In genomic region chr19:4257897-4258252, GRCm38 (mm10) we compare ENCODE assay signal across 8 mouse cellular contexts. TPM values are rescaled to one million over a fixed set of nuclear protein-coding genes. Genes with fewer than 3 reads are reported as not detected.
DNase-seq lines count a peak whose midpoint lies in the region; ATAC-seq and TF ChIP-seq lines count a peak whose summit lies in the region.

No protein-coding gene starts in this region.

- H3K4me1 ChIP-seq in kidney, postnatal 0 days (replicated peaks; ENCODE audit: insufficient read depth, low read length) = no peaks in the 10 kb centered on the region
- peaks cover 2% of the 10 kb centered on the region; the same call in 1 of the 2 replicates for H3K4me1 ChIP-seq in embryonic facial prominence, embryonic 11.5 days (ENCODE audit: control insufficient read depth, insufficient read depth, low read length)
- no peaks in the 10 kb centered on the region for H3K4me1 ChIP-seq in hindbrain, postnatal 0 days (ENCODE audit: insufficient read depth, low read length)
- peaks cover 2% of the 10 kb centered on the region; the same call in 1 of the 2 replicates for H3K4me1 ChIP-seq in midbrain, embryonic 16.5 days (ENCODE audit: control insufficient read depth, insufficient read depth, low read length)

- TF ChIP-seq CTCF in kidney, postnatal 0 days (IDR thresholded peaks at IDR 0.05; ENCODE audit: low read depth) = no peak; the same call in 1 of the 2 replicates
- no peak for TF ChIP-seq CTCF in hindbrain, postnatal 0 days (IDR thresholded peaks at IDR 0.05; ENCODE audit: low read depth)

- 18% methylated on average over 12 of the region's 12 CpGs for WGBS in kidney, postnatal 0 days
- 19% methylated on average over 12 of the region's 12 CpGs for WGBS in embryonic facial prominence, embryonic 11.5 days
- 14% methylated on average over 12 of the region's 12 CpGs for WGBS in hindbrain, postnatal 0 days
- WGBS in midbrain, embryonic 16.5 days = 18% methylated on average over 12 of the region's 12 CpGs

- no peak for DNase-seq in kidney, postnatal 0 days (ENCODE audit: low spot score)
- no peak for DNase-seq in kidney, postnatal 36 days
- DNase-seq in embryonic facial prominence, embryonic 11.5 days (ENCODE audit: low spot score) = no peak
- no peak for DNase-seq in hindbrain, postnatal 0 days (ENCODE audit: low spot score)
- no peak for DNase-seq in layer of hippocampus, adult 9-10 months (ENCODE audit: low spot score)
- DNase-seq in cerebellum, adult 9-11 months = no peak
- DNase-seq in layer of hippocampus, adult 11-12 months (ENCODE audit: low spot score) = no peak

- H3K36me3 ChIP-seq in kidney, postnatal 0 days (ENCODE audit: insufficient read depth, low read length) = no peaks in the 10 kb centered on the region
- H3K36me3 ChIP-seq in embryonic facial prominence, embryonic 11.5 days (replicated peaks; ENCODE audit: control insufficient read depth, insufficient read depth, low read depth, low read length) = no peaks in the 10 kb centered on the region
- no peaks in the 10 kb centered on the region for H3K36me3 ChIP-seq in hindbrain, postnatal 0 days (ENCODE audit: insufficient read depth, low read length)
- no peaks in the 10 kb centered on the region for H3K36me3 ChIP-seq in midbrain, embryonic 16.5 days (ENCODE audit: control insufficient read depth, insufficient read depth, low read length)

- H3K27me3 ChIP-seq in kidney, postnatal 0 days (ENCODE audit: insufficient read depth, low read length) = no peaks in the 10 kb centered on the region
- no peaks in the 10 kb centered on the region for H3K27me3 ChIP-seq in embryonic facial prominence, embryonic 11.5 days (ENCODE audit: control insufficient read depth, insufficient read depth, low read length)
- no peaks in the 10 kb centered on the region for H3K27me3 ChIP-seq in hindbrain, postnatal 0 days (ENCODE audit: insufficient read depth, low read length)
- no peaks in the 10 kb centered on the region for H3K27me3 ChIP-seq in midbrain, embryonic 16.5 days (ENCODE audit: control insufficient read depth, insufficient read depth, low read depth, low read length)

- H3K9ac ChIP-seq in kidney, postnatal 0 days (ENCODE audit: low read depth, low read length) = peak overlapping the region; percentile 44
- H3K9ac ChIP-seq in embryonic facial prominence, embryonic 11.5 days (replicated peaks; ENCODE audit: low read length) = peak overlapping the region; percentile 66
- H3K9ac ChIP-seq in hindbrain, postnatal 0 days (replicated peaks; ENCODE audit: low read length) = peak overlapping the region; percentile 47
- H3K9ac ChIP-seq in midbrain, embryonic 16.5 days (ENCODE audit: low read depth, low read length) = peak overlapping the region; percentile 40

- no peak overlapping the region; the same call in 1 of the 2 replicates for H3K4me3 ChIP-seq in kidney, postnatal 0 days (replicated peaks; ENCODE audit: low read depth, low read length)
- H3K4me3 ChIP-seq in embryonic facial prominence, embryonic 11.5 days (ENCODE audit: low read depth, low read length) = peak overlapping the region; percentile 64
- H3K4me3 ChIP-seq in hindbrain, postnatal 0 days (ENCODE audit: low read length) = peak overlapping the region; percentile 69
- peak overlapping the region; percentile 66 for H3K4me3 ChIP-seq in midbrain, embryonic 16.5 days (ENCODE audit: low read depth, low read length)

- no peaks in the 10 kb centered on the region for H3K9me3 ChIP-seq in kidney, postnatal 0 days (replicated peaks; ENCODE audit: low read length)
- H3K9me3 ChIP-seq in embryonic facial prominence, embryonic 11.5 days (replicated peaks; ENCODE audit: control insufficient read depth, low read length) = no peaks in the 10 kb centered on the region
- H3K9me3 ChIP-seq in hindbrain, postnatal 0 days (ENCODE audit: low read length) = no peaks in the 10 kb centered on the region
- no peaks in the 10 kb centered on the region for H3K9me3 ChIP-seq in midbrain, embryonic 16.5 days (replicated peaks; ENCODE audit: control insufficient read depth, low read length, poor library complexity, severe bottlenecking)

- peak overlapping the region; percentile 91 for H3K4me2 ChIP-seq in kidney, postnatal 0 days (ENCODE audit: low read length)
- H3K4me2 ChIP-seq in embryonic facial prominence, embryonic 11.5 days (ENCODE audit: low read depth, low read length) = peak overlapping the region; percentile 48
- peak overlapping the region; percentile 94 for H3K4me2 ChIP-seq in hindbrain, postnatal 0 days (ENCODE audit: low read depth, low read length)
- H3K4me2 ChIP-seq in midbrain, embryonic 16.5 days (ENCODE audit: low read length) = peak overlapping the region; percentile 91

- H3K27ac ChIP-seq in kidney, postnatal 0 days = 0 out of 2 replicates have a peak overlapping the region, but pooled peaks have one; percentile 31
- H3K27ac ChIP-seq in embryonic facial prominence, embryonic 11.5 days (replicated peaks; ENCODE audit: low read depth, low read length) = no peak overlapping the region
- H3K27ac ChIP-seq in hindbrain, postnatal 0 days = 0 out of 2 replicates have a peak overlapping the region, but pooled peaks have one; percentile 26
- no peak overlapping the region for H3K27ac ChIP-seq in midbrain, embryonic 16.5 days (ENCODE audit: low read length)

- ATAC-seq in kidney, postnatal 0 days (replicated peaks; ENCODE audit: low FRiP score, low read depth) = peak; percentile 4; the same call in 1 of the 2 replicates
- no peak; the same call in 1 of the 2 replicates for ATAC-seq in embryonic facial prominence, embryonic 11.5 days (replicated peaks; ENCODE audit: insufficient number of reproducible peaks, low FRiP score, low TSS enrichment, low read depth)
- peak; percentile 60 for ATAC-seq in hindbrain, postnatal 0 days
- no peak for ATAC-seq in midbrain, embryonic 16.5 days

RNA-seq across cellular contexts. Expression of gene Ssh3, which starts 11.1 kb away (rescaled TPM):
- 15.6 and 18.8 TPM in 2 replicates for polyA plus RNA-seq in kidney, postnatal 0 days (2015; fragmentation: Nextera tagmentation; extraction: Ambion mirVana)
- 2.7 and 4.8 TPM in 2 replicates for polyA plus RNA-seq in embryonic facial prominence, embryonic 11.5 days (2014; fragmentation: Nextera tagmentation; extraction: Ambion mirVana)
- 64.6 and 69.6 TPM in 2 replicates for total RNA-seq in hindbrain, postnatal 0 days (2014; rRNA removed)
- polyA plus RNA-seq in hindbrain, postnatal 0 days (2015; fragmentation: Nextera tagmentation; extraction: Ambion mirVana) = 18.9 and 21.8 TPM in 2 replicates
- 14.7 and 19.6 TPM in 2 replicates for polyA plus RNA-seq in midbrain, embryonic 16.5 days (2015; fragmentation: Nextera tagmentation; extraction: Ambion mirVana)

RNA-seq across cellular contexts. Expression of gene Ankrd13d, which starts 25.1 kb away (rescaled TPM):
- polyA plus RNA-seq in kidney, postnatal 0 days (2015; fragmentation: Nextera tagmentation; extraction: Ambion mirVana) = 3.9 and 5.4 TPM in 2 replicates
- polyA plus RNA-seq in embryonic facial prominence, embryonic 11.5 days (2014; fragmentation: Nextera tagmentation; extraction: Ambion mirVana) = 5.6 and 6.4 TPM in 2 replicates
- total RNA-seq in hindbrain, postnatal 0 days (2014; rRNA removed) = 97.2 and 121 TPM in 2 replicates
- polyA plus RNA-seq in hindbrain, postnatal 0 days (2015; fragmentation: Nextera tagmentation; extraction: Ambion mirVana) = 70.9 and 71.5 TPM in 2 replicates
- polyA plus RNA-seq in midbrain, embryonic 16.5 days (2015; fragmentation: Nextera tagmentation; extraction: Ambion mirVana) = 55.6 and 65.7 TPM in 2 replicates

RNA-seq across cellular contexts. Expression of gene Pold4, which starts 26.2 kb away (rescaled TPM):
- polyA plus RNA-seq in kidney, postnatal 0 days (2015; fragmentation: Nextera tagmentation; extraction: Ambion mirVana) = 40.9 and 43.6 TPM in 2 replicates
- polyA plus RNA-seq in embryonic facial prominence, embryonic 11.5 days (2014; fragmentation: Nextera tagmentation; extraction: Ambion mirVana) = 12.7 and 13.0 TPM in 2 replicates
- 28.1 and 28.7 TPM in 2 replicates for total RNA-seq in hindbrain, postnatal 0 days (2014; rRNA removed)
- 24.5 and 26.2 TPM in 2 replicates for polyA plus RNA-seq in hindbrain, postnatal 0 days (2015; fragmentation: Nextera tagmentation; extraction: Ambion mirVana)
- polyA plus RNA-seq in midbrain, embryonic 16.5 days (2015; fragmentation: Nextera tagmentation; extraction: Ambion mirVana) = 18.5 and 19.2 TPM in 2 replicates

RNA-seq across cellular contexts. Expression of gene AC109138.7, which starts 43.7 kb away (rescaled TPM):
- polyA plus RNA-seq in kidney, postnatal 0 days (2015; fragmentation: Nextera tagmentation; extraction: Ambion mirVana) = not detected in 2 replicates
- not detected in 2 replicates for polyA plus RNA-seq in embryonic facial prominence, embryonic 11.5 days (2014; fragmentation: Nextera tagmentation; extraction: Ambion mirVana)
- not detected in 2 replicates for total RNA-seq in hindbrain, postnatal 0 days (2014; rRNA removed)
- not detected in 2 replicates for polyA plus RNA-seq in hindbrain, postnatal 0 days (2015; fragmentation: Nextera tagmentation; extraction: Ambion mirVana)
- not detected in 2 replicates for polyA plus RNA-seq in midbrain, embryonic 16.5 days (2015; fragmentation: Nextera tagmentation; extraction: Ambion mirVana)

RNA-seq across cellular contexts. Expression of gene Clcf1, which starts 43.8 kb away (rescaled TPM):
- 6.5 and 6.7 TPM in 2 replicates for polyA plus RNA-seq in kidney, postnatal 0 days (2015; fragmentation: Nextera tagmentation; extraction: Ambion mirVana)
- polyA plus RNA-seq in embryonic facial prominence, embryonic 11.5 days (2014; fragmentation: Nextera tagmentation; extraction: Ambion mirVana) = 4.6 and 5.0 TPM in 2 replicates
- 0.42 and 3.8 TPM in 2 replicates for total RNA-seq in hindbrain, postnatal 0 days (2014; rRNA removed)
- polyA plus RNA-seq in hindbrain, postnatal 0 days (2015; fragmentation: Nextera tagmentation; extraction: Ambion mirVana) = 0.83 TPM in 2 replicates
- polyA plus RNA-seq in midbrain, embryonic 16.5 days (2015; fragmentation: Nextera tagmentation; extraction: Ambion mirVana) = 0.40 and 0.68 TPM in 2 replicates

Comparison
In these comparisons a context has a peak if more than half of its experiments do, and no peak if none do; other contexts are left out.
1. ATAC-seq: peak in kidney, postnatal 0 days (single experiment) and hindbrain, postnatal 0 days (single experiment); none in embryonic facial prominence, embryonic 11.5 days (single experiment) and midbrain, embryonic 16.5 days (single experiment).
2. H3K27ac ChIP-seq: peak in kidney, postnatal 0 days (single experiment) and hindbrain, postnatal 0 days (single experiment); none in embryonic facial prominence, embryonic 11.5 days (single experiment) and midbrain, embryonic 16.5 days (single experiment).
3. Peak in every context shown above with its lines, with median percentiles within 50 percentile points of each other: H3K4me2 ChIP-seq and H3K9ac ChIP-seq.